Mouse (Mus musculus) gastrocnemius, postnatal 10 days (tissue): Measurements from ENCODE around the gene Vamp1. TPM values are rescaled to one million over a fixed set of nuclear protein-coding genes. Genes with fewer than 3 reads are reported as not detected.
A peak's percentile ranks its signal among the peaks of the same experiment; 100 is the strongest.
"Not testable (repeated sequence)": the region's sequence is repeated elsewhere in the genome, so short reads cannot be mapped to it uniquely, and the experiment has no call there.

Experiments used
- DNase-seq: peaks from one replicate; pipeline ENCODE4 v3.0.0; 2021; ENCODE audit warnings: mixed read lengths
- total RNA-seq, 2 experiments: library from RNA; stranded (reverse); gene quantifications; 2 replicates each; pipeline ENCODE4 v1.2.3; 2021

Gene Vamp1
- total RNA-seq, 2 experiments from 2014 or later = 8.4 to 9.1 TPM

GRCm38 (mm10) chr6:125252285-125252684 lies 36.9 kb downstream of the Vamp1 start:
- no peak for DNase-seq

DNA sequence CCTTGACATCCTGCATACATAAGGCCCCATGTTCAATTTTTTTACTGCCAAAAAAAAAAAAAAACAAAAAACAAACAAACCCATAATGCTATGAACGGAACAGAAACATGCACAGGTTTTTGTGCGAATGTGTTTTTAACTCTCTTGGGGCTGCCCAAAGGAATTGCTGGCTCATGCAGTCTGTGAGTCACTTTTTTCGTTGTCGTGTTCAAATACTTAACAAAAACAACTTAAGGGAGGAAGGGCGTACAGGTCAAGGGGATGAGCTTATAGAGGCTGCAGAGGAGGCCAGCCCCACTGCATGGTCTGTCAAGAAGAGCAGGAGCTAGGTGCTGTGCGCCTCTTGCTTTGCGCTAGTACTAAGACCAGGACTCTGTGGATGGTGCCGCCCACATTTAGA lies 37.4 kb downstream of the Vamp1 start:
- no peak for DNase-seq

DNA sequence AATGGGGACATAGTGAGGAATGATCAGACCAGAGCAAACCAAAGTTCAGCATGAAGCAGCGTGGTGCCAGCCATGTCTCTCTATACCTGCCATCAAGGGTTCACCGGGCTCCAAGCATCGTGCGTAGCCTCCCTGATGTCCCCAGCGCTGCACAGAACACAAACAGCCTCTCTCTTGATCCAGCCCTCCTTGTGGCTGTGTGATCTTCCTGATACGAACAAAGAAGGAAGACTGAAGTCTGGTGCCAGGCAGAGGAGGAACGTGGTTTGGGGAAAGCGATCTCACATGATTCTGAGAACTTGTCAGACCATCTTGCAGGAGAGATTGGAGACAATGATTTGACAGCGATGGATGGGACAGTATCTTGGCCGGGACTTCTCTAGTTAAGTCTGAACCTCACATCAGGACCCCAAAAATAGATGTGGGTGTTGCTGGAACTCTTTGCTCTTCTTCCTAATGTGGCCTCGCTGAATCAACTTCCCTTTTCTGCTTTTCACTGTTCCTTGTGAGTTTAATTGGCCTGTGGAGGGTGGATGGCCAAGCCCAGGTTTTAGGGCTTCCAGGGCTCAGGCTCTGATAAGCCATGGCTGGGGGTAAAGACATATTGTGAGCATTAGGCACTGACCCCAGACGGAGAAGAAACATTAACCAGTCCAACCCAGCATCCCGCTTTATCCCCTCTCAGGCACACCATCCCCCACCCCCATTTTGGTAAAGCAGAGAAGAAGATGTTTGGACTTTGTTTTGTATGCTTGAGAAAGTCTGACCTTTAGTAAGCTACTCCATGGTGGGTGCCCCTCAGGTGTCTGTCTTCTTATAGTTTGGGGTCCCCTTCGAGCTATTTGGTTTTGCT lies 38.7 kb downstream of the Vamp1 start:
- no peak for DNase-seq

GRCm38 (mm10) chr6:125255516-125256044 lies 40.2 kb downstream of the Vamp1 start:
- DNase-seq = no peak

- peak; percentile 45 for DNase-seq
Observed at GRCm38 (mm10) chr6:125256222-125256966, 41.0 kb downstream of the Vamp1 start.

GRCm38 (mm10) chr6:125260006-125260555 lies 44.7 kb downstream of the Vamp1 start:
- no peak for DNase-seq

GRCm38 (mm10) chr6:125264219-125264618 lies 48.9 kb downstream of the Vamp1 start:
- DNase-seq = no peak

DNA sequence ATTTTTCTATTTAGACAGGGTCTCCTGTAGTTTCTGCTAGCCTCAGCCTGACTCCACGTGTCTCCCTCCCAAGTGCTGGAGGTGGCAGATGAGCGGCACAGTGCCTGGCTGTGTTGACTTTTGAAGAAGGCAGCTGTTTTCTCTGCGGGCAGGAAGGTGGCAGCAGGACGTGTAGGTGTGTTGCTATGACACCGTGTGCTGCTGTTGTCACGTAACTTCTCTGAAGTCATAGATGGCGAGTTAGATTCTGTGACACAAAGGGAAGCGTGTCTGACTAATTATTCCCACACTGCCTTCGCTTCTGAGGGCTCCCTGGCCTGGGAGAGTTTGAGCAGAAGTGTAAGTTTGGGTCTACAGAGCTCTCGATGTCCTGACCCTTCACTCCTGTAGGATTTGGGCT lies 49.9 kb downstream of the Vamp1 start:
- no peak for DNase-seq

DNA sequence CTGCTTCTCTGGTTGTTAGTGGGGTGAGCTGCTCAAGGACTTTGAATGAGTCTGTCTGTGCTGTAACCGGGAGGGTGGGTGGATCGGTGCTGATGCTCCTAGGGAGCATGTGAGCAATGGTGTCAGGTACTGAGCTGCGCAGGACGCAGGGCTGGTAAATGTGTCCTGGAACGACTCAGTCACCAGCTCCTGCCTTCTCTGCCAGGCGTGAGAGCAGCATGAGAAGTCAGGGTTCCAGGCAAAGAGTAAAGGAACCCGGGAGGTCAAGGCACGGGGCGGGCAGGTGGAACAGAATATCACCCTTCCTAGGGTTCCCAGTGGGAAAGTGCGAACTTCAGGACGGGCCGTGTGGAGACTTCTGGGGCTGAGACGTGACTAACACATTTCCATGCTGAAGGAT lies 50.7 kb downstream of the Vamp1 start:
- DNase-seq = no peak

- not testable (repeated sequence) for DNase-seq
Observed at GRCm38 (mm10) chr6:125266600-125266999, 51.2 kb downstream of the Vamp1 start.

DNA sequence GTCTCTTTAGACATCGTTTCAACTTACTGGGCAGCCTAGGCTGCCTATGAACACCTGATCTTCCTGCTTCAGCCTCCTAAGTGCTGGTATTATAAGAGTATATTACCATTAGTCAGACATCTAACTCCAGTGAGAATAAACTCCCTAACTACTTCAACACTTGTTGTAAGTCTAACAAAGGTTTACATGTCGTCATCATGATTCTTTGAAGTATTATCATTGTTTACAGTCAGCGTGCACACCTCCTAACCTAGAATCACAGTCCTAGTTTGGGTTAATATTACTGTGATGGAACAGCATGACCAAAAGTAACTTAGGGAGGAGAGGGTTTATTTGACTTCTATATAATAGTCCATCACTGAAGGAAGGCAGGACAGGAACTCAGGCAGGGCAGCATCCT lies 52.1 kb downstream of the Vamp1 start:
- DNase-seq = no peak

- no peak for DNase-seq
Observed at GRCm38 (mm10) chr6:125268799-125269198, 53.4 kb downstream of the Vamp1 start.

GRCm38 (mm10) chr6:125271455-125272227 lies 56.3 kb downstream of the Vamp1 start:
- peak; percentile 92 for DNase-seq

GRCm38 (mm10) chr6:125272228-125272785 lies 57.0 kb downstream of the Vamp1 start:
- DNase-seq = no peak

- DNase-seq = peak; percentile 29
Observed at GRCm38 (mm10) chr6:125274841-125275563, 59.7 kb downstream of the Vamp1 start.

- no peak for DNase-seq
Observed at GRCm38 (mm10) chr6:125279729-125280128, 64.4 kb downstream of the Vamp1 start.

DNA sequence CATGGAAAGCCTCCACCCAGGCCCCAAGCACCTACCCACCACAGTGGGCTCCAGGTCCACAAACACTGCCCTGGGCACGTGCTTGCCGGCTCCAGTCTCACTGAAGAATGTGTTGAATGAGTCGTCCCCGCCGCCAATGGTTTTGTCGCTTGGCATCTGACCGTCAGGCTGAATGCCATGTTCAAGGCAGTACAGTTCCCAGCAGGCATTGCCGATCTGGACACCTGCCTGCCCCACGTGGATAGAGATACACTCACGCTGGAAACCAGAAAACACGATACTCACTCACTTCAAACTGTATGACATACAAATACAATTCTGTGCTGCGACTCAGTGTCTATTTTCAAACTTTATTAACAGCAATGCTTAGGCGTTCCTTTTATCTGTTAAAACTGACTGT lies 67.4 kb downstream of the Vamp1 start:
- not testable (repeated sequence) for DNase-seq

GRCm38 (mm10) chr6:125284250-125284649 lies 68.9 kb downstream of the Vamp1 start:
- no peak for DNase-seq

DNA sequence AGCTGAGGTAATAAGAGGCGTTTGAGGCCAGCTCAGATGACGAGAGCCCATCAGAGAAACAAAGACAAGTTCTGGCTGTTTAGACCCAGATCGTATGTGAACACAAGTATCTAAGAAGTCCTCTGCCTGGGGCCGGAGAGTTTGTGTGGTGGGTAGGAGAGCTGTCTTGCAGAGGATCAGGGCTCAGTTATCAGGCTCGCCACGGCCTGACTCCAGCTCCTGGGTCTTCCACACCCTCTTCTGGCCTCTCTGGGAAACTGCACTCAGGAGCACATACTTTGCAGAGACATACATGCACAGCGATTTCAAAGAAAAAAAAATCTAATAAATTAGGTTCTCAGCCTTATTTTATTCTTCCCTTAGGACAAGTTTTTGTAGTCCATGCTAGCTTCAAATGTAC lies 69.4 kb downstream of the Vamp1 start:
- no peak for DNase-seq

GRCm38 (mm10) chr6:125285890-125286289 lies 70.5 kb downstream of the Vamp1 start, which contains the start of gene Tuba3a:
Gene Tuba3a, minus strand, starts transcription at chr6:125286042.
- DNase-seq = no peak

GRCm38 (mm10) chr6:125286944-125287343 lies 71.6 kb downstream of the Vamp1 start:
- DNase-seq = no peak
